Mouse (Mus musculus) C2C12 (cell line): ENCODE measurements around the gene Cmas.

Experiments
- CTCF ChIP-seq: IDR thresholded peaks from one replicate; pipeline ENCODE4 v1.5.1; 2011; ENCODE audit not compliant: control insufficient read depth, insufficient read depth, insufficient read length
- USF1 ChIP-seq: IDR thresholded peaks from one replicate; pipeline ENCODE4 v1.6.1; 2011; ENCODE audit warnings: low read depth, mild to moderate bottlenecking, control low read depth, moderate library complexity

DNA sequence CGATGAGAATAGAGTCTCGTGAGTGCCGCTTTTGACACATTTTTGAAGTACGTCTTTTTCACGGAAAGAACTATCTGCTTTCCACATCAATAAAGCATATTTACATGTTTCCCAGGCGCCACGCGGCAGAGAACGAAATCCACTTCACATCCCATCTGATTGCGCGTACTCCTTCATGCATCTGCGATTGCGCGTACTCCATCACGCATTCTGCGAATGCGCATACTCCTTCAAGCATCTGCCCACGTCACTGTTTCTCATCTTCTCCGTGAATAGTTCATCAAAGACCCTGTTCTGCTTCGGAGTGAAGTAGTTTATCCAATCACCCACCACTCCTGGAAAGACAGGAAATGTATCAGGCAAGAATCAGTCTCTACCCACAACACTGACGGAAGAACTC lies 29.6 kb downstream of the Cmas start:
- no peak for TF ChIP-seq CTCF
- no peak for TF ChIP-seq USF1
